In genomic region chr5:25613844-25614658, GRCm38 (mm10) we compare ENCODE assay signal across 9 mouse cellular contexts.
DNase-seq lines count a peak whose midpoint lies in the region; ATAC-seq lines count a peak whose summit lies in the region.
"Had no signal": no experiment of that assay in that cellular context is flagged by ENCODE, and none has a peak within 500 bp of the region (broad histone marks: within the 10 kb centered on the region; RNA-seq: fewer than 3 reads in every experiment).

No protein-coding gene starts in this region.

- WGBS in hindbrain, embryonic 13.5 days: 76% methylated on average over 8 of the region's 8 CpGs
- 86% methylated on average over 8 of the region's 8 CpGs for WGBS in hindbrain, embryonic 10.5 days
- 72% methylated on average over 8 of the region's 8 CpGs for WGBS in stomach, embryonic 14.5 days
- 74% methylated on average over 8 of the region's 8 CpGs for WGBS in heart, embryonic 10.5 days

- no peak overlapping the region for H3K9ac ChIP-seq in hindbrain, embryonic 13.5 days
- H3K9ac ChIP-seq in stomach, embryonic 14.5 days (replicated peaks; ENCODE audit: low read depth, low read length): no peak overlapping the region
- H3K9ac ChIP-seq: heart, embryonic 15.5 days had no signal

- H3K4me2 ChIP-seq in hindbrain, embryonic 13.5 days: no peak overlapping the region
- H3K4me2 ChIP-seq in stomach, embryonic 14.5 days (replicated peaks; ENCODE audit: low read depth, low read length): no peak overlapping the region
- H3K4me2 ChIP-seq: heart, embryonic 15.5 days had no signal

- peak overlapping the region; percentile 48 for H3K27ac ChIP-seq in hindbrain, embryonic 13.5 days
- H3K27ac ChIP-seq in hindbrain, embryonic 10.5 days: no peak overlapping the region
- H3K27ac ChIP-seq in stomach, embryonic 14.5 days (ENCODE audit: low read length): no peak overlapping the region
- H3K27ac ChIP-seq in heart, embryonic 10.5 days: no peak overlapping the region
- H3K27ac ChIP-seq: heart, embryonic 15.5 days had no signal

- peak; percentile 66 for ATAC-seq in hindbrain, embryonic 13.5 days (ENCODE audit: low FRiP score)
- peak; percentile 53 for ATAC-seq in stomach, embryonic 14.5 days (ENCODE audit: insufficient number of reproducible peaks, insufficient read depth, low FRiP score, low read depth)

- intact Hi-C loops in gastrocnemius, postnatal 14 days (cut with DNase I; ENCODE audit: low total_unique reads): no loop called here

- H3K4me1 ChIP-seq in hindbrain, embryonic 13.5 days (replicated peaks): 0 out of 2 replicates have a peak, but pooled peaks cover 6% of the 10 kb centered on the region
- H3K4me1 ChIP-seq in hindbrain, embryonic 10.5 days (replicated peaks): peaks cover 6% of the 10 kb centered on the region; the same call in 1 of the 2 replicates
- no peaks in the 10 kb centered on the region for H3K4me1 ChIP-seq in stomach, embryonic 14.5 days (ENCODE audit: control insufficient read depth, insufficient read depth, low read length)
- H3K4me1 ChIP-seq in heart, embryonic 10.5 days: no peaks in the 10 kb centered on the region
- H3K4me1 ChIP-seq: heart, embryonic 15.5 days had no signal

- H3K9me3 ChIP-seq in hindbrain, embryonic 13.5 days: no peaks in the 10 kb centered on the region
- no peaks in the 10 kb centered on the region for H3K9me3 ChIP-seq in hindbrain, embryonic 10.5 days
- no peaks in the 10 kb centered on the region for H3K9me3 ChIP-seq in stomach, embryonic 14.5 days (ENCODE audit: control insufficient read depth, low read depth, low read length)
- no peaks in the 10 kb centered on the region for H3K9me3 ChIP-seq in heart, embryonic 10.5 days
- H3K9me3 ChIP-seq: heart, embryonic 15.5 days had no signal

- no peaks in the 10 kb centered on the region for H3K27me3 ChIP-seq in hindbrain, embryonic 13.5 days
- H3K27me3 ChIP-seq in hindbrain, embryonic 10.5 days (ENCODE audit: insufficient read depth, poor library complexity, severe bottlenecking): no peaks in the 10 kb centered on the region
- H3K27me3 ChIP-seq in stomach, embryonic 14.5 days (ENCODE audit: control insufficient read depth, insufficient read depth, low read length): no peaks in the 10 kb centered on the region
- no peaks in the 10 kb centered on the region for H3K27me3 ChIP-seq in heart, embryonic 10.5 days (ENCODE audit: insufficient read depth, poor library complexity, severe bottlenecking)
- H3K27me3 ChIP-seq: heart, embryonic 15.5 days had no signal

- no peak overlapping the region for H3K4me3 ChIP-seq in hindbrain, embryonic 13.5 days
- no peak overlapping the region for H3K4me3 ChIP-seq in hindbrain, embryonic 10.5 days
- H3K4me3 ChIP-seq in stomach, embryonic 14.5 days (ENCODE audit: low read depth, low read length): no peak overlapping the region
- H3K4me3 ChIP-seq in heart, embryonic 10.5 days: no peak overlapping the region
- H3K4me3 ChIP-seq: heart, embryonic 15.5 days had no signal

- H3K36me3 ChIP-seq in hindbrain, embryonic 13.5 days: no peaks in the 10 kb centered on the region
- no peaks in the 10 kb centered on the region for H3K36me3 ChIP-seq in hindbrain, embryonic 10.5 days
- no peaks in the 10 kb centered on the region for H3K36me3 ChIP-seq in stomach, embryonic 14.5 days (ENCODE audit: control insufficient read depth, insufficient read depth, low read length)
- H3K36me3 ChIP-seq in heart, embryonic 10.5 days: no peaks in the 10 kb centered on the region
- H3K36me3 ChIP-seq: heart, embryonic 15.5 days had no signal

- DNase-seq in hindbrain, embryonic 10.5 days (ENCODE audit: low spot score): no peak
- DNase-seq in Muller cell, postnatal 12 days (ENCODE audit: inconsistent ontology term): peak; percentile 64
- peak; percentile 73 for DNase-seq in fat pad, adult 2 months (ENCODE audit: extremely low read depth, low read depth, low spot score)
- peak; percentile 61 for DNase-seq in layer of hippocampus, adult 9-11 months
- no peak for DNase-seq in gastrocnemius, postnatal 14 days
- DNase-seq in heart, embryonic 10.5 days (ENCODE audit: low spot score): no peak

Comparison
In these comparisons a context has a peak if more than half of its experiments do, and no peak if none do; other contexts are left out.
1. DNase-seq: peak in Muller cell, postnatal 12 days (single experiment), fat pad, adult 2 months (single experiment) and layer of hippocampus, adult 9-11 months (single experiment); none in hindbrain, embryonic 10.5 days (single experiment), gastrocnemius, postnatal 14 days (single experiment) and heart, embryonic 10.5 days (single experiment).